Mouse (Mus musculus): Measurements from ENCODE around the gene Wdr64. TPM values are rescaled to one million over a fixed set of nuclear protein-coding genes. Genes with fewer than 3 reads are reported as not detected.
A peak's percentile ranks its signal among the peaks of the same experiment; 100 is the strongest.

Gene Wdr64
- total and polyA plus RNA-seq, 2 experiments from 2014 or later: not detected

GRCm38 (mm10) chr1:175794668-175795067 lies 96.3 kb downstream of the Wdr64 start:
- 74% methylated on average over 2 of the region's 2 CpGs for WGBS
- Histone ChIP-seq H3K9ac (replicated peaks; ENCODE audit: low read length, poor library complexity, severe bottlenecking) (no peak overlapping the region), H3K4me3 (ENCODE audit: low read depth, low read length) (no peak overlapping the region), H3K4me1 (ENCODE audit: insufficient read depth, low read length) (no peaks in the 10 kb centered on the region), H3K27me3 (ENCODE audit: insufficient read depth, low read length) (no peaks in the 10 kb centered on the region), H3K36me3 (ENCODE audit: insufficient read depth, low read length) (no peaks in the 10 kb centered on the region), H3K4me2 (ENCODE audit: low read depth, low read length, poor library complexity, severe bottlenecking) (no peak overlapping the region), H3K9me3 (ENCODE audit: low read length) (no peaks in the 10 kb centered on the region), H3K27ac (ENCODE audit: low read depth, low read length) (no peak overlapping the region)
- ATAC-seq (ENCODE audit: low FRiP score): no peak
- no peak for TF ChIP-seq CTCF (IDR thresholded peaks at IDR 0.05)
- no peak for DNase-seq (ENCODE audit: low spot score)

GRCm38 (mm10) chr1:175808356-175808755 lies 110.0 kb downstream of the Wdr64 start:
- H3K4me2 ChIP-seq (ENCODE audit: low read depth, low read length, poor library complexity, severe bottlenecking): no peak overlapping the region
- H3K27ac ChIP-seq (ENCODE audit: low read depth, low read length): no peak overlapping the region
- no peaks in the 10 kb centered on the region for H3K9me3 ChIP-seq (ENCODE audit: low read length)
- no peaks in the 10 kb centered on the region for H3K36me3 ChIP-seq (ENCODE audit: insufficient read depth, low read length)
- TF ChIP-seq CTCF (IDR thresholded peaks at IDR 0.05): no peak
- no peak for ATAC-seq (ENCODE audit: low FRiP score)
- no peaks in the 10 kb centered on the region for H3K4me1 ChIP-seq (ENCODE audit: insufficient read depth, low read length)
- WGBS: 70% methylated on average over 5 of the region's 5 CpGs
- DNase-seq (ENCODE audit: low spot score): peak; percentile 2
- no peak overlapping the region for H3K4me3 ChIP-seq (ENCODE audit: low read depth, low read length)
- no peaks in the 10 kb centered on the region for H3K27me3 ChIP-seq (ENCODE audit: insufficient read depth, low read length)
- no peak overlapping the region for H3K9ac ChIP-seq (replicated peaks; ENCODE audit: low read length, poor library complexity, severe bottlenecking)

- Histone ChIP-seq H3K4me2 (ENCODE audit: low read depth, low read length, poor library complexity, severe bottlenecking) (no peak overlapping the region), H3K4me1 (ENCODE audit: insufficient read depth, low read length) (no peaks in the 10 kb centered on the region), H3K27ac (ENCODE audit: low read depth, low read length) (no peak overlapping the region), H3K9ac (replicated peaks; ENCODE audit: low read length, poor library complexity, severe bottlenecking) (no peak overlapping the region), H3K27me3 (ENCODE audit: insufficient read depth, low read length) (no peaks in the 10 kb centered on the region), H3K9me3 (ENCODE audit: low read length) (no peaks in the 10 kb centered on the region), H3K4me3 (ENCODE audit: low read depth, low read length) (no peak overlapping the region), H3K36me3 (ENCODE audit: insufficient read depth, low read length) (no peaks in the 10 kb centered on the region)
- ATAC-seq (ENCODE audit: low FRiP score) (no peak), DNase-seq (ENCODE audit: low spot score) (no peak)
- no peak for TF ChIP-seq CTCF (IDR thresholded peaks at IDR 0.05)
- WGBS: 24% methylated on average over 1 of the region's 1 CpGs
These were observed 113.2 kb downstream of the Wdr64 start for GRCm38 (mm10) chr1:175811625-175812024.

GRCm38 (mm10) chr1:175823815-175824438 lies 125.5 kb downstream of the Wdr64 start:
- Histone ChIP-seq H3K27ac (ENCODE audit: low read depth, low read length) (peak overlapping the region; percentile 47; the same call in 1 of the 2 replicates), H3K27me3 (ENCODE audit: insufficient read depth, low read length) (no peaks in the 10 kb centered on the region), H3K36me3 (ENCODE audit: insufficient read depth, low read length) (no peaks in the 10 kb centered on the region), H3K4me3 (ENCODE audit: low read depth, low read length) (no peak overlapping the region), H3K9ac (replicated peaks; ENCODE audit: low read length, poor library complexity, severe bottlenecking) (no peak overlapping the region), H3K9me3 (ENCODE audit: low read length) (no peaks in the 10 kb centered on the region), H3K4me2 (ENCODE audit: low read depth, low read length, poor library complexity, severe bottlenecking) (no peak overlapping the region), H3K4me1 (ENCODE audit: insufficient read depth, low read length) (no peaks in the 10 kb centered on the region)
- ATAC-seq (ENCODE audit: low FRiP score): peak; percentile 84
- no peak for TF ChIP-seq CTCF (IDR thresholded peaks at IDR 0.05)
- 32% methylated on average over 9 of the region's 9 CpGs for WGBS
- peak; percentile 62 for DNase-seq (ENCODE audit: low spot score)

GRCm38 (mm10) chr1:175828539-175828938 lies 130.1 kb downstream of the Wdr64 start:
- Histone ChIP-seq H3K27ac (ENCODE audit: low read depth, low read length) (no peak overlapping the region), H3K4me3 (ENCODE audit: low read depth, low read length) (no peak overlapping the region), H3K36me3 (ENCODE audit: insufficient read depth, low read length) (no peaks in the 10 kb centered on the region), H3K9me3 (ENCODE audit: low read length) (no peaks in the 10 kb centered on the region), H3K27me3 (ENCODE audit: insufficient read depth, low read length) (no peaks in the 10 kb centered on the region), H3K4me2 (ENCODE audit: low read depth, low read length, poor library complexity, severe bottlenecking) (no peak overlapping the region), H3K9ac (replicated peaks; ENCODE audit: low read length, poor library complexity, severe bottlenecking) (no peak overlapping the region), H3K4me1 (ENCODE audit: insufficient read depth, low read length) (no peaks in the 10 kb centered on the region)
- ATAC-seq (ENCODE audit: low FRiP score): no peak
- no peak for TF ChIP-seq CTCF (IDR thresholded peaks at IDR 0.05)
- WGBS: 91% methylated on average over 7 of the region's 7 CpGs
- DNase-seq (ENCODE audit: low spot score): no peak

GRCm38 (mm10) chr1:175829220-175829619 lies 130.8 kb downstream of the Wdr64 start:
- no peak for TF ChIP-seq CTCF (IDR thresholded peaks at IDR 0.05)
- 95% methylated on average over 2 of the region's 2 CpGs for WGBS
- Histone ChIP-seq H3K27ac (ENCODE audit: low read depth, low read length) (no peak overlapping the region), H3K27me3 (ENCODE audit: insufficient read depth, low read length) (no peaks in the 10 kb centered on the region), H3K9ac (replicated peaks; ENCODE audit: low read length, poor library complexity, severe bottlenecking) (no peak overlapping the region), H3K4me1 (ENCODE audit: insufficient read depth, low read length) (no peaks in the 10 kb centered on the region), H3K9me3 (ENCODE audit: low read length) (no peaks in the 10 kb centered on the region), H3K4me2 (ENCODE audit: low read depth, low read length, poor library complexity, severe bottlenecking) (no peak overlapping the region), H3K36me3 (ENCODE audit: insufficient read depth, low read length) (no peaks in the 10 kb centered on the region), H3K4me3 (ENCODE audit: low read depth, low read length) (no peak overlapping the region)
- DNase-seq (ENCODE audit: low spot score) (no peak), ATAC-seq (ENCODE audit: low FRiP score) (no peak)

Measured in midbrain, postnatal 0 days (tissue).